Mouse (Mus musculus): Measurements from ENCODE around the gene Pdia5. TPM values are rescaled to one million over a fixed set of nuclear protein-coding genes. Genes with fewer than 3 reads are reported as not detected.

The Pdia5 gene
- polyA plus RNA-seq, 1 experiment = 18.0 TPM

GRCm38 (mm10) chr16:35470983-35471382 is 19.7 kb downstream of the Pdia5 start:
- no peak overlapping the region for H3ac ChIP-seq (ENCODE audit: control insufficient read depth, insufficient read length, low read depth)
- H3K79me3 ChIP-seq (ENCODE audit: low read depth) = no peaks in the 10 kb centered on the region
- no peaks in the 10 kb centered on the region for H3K27me3 ChIP-seq (ENCODE audit: control insufficient read depth, insufficient read depth, insufficient read length)
- H3K36me3 ChIP-seq (ENCODE audit: control insufficient read depth, insufficient read depth) = no peaks in the 10 kb centered on the region
- no peak overlapping the region for H3K4me3 ChIP-seq (ENCODE audit: insufficient read depth, poor library complexity, severe bottlenecking)
- H3K79me2 ChIP-seq (ENCODE audit: control insufficient read depth, insufficient read depth) = no peaks in the 10 kb centered on the region
- TF ChIP-seq USF1 (IDR thresholded peaks at IDR 0.05; ENCODE audit: low read depth) = no peak
- no peak for TF ChIP-seq CTCF (IDR thresholded peaks at IDR 0.05; ENCODE audit: control insufficient read depth, insufficient read depth, insufficient read length)
- no peak for TF ChIP-seq CEBPB (IDR thresholded peaks at IDR 0.05; ENCODE audit: low read depth)
- no peak for TF ChIP-seq MAX (IDR thresholded peaks at IDR 0.05)
- TF ChIP-seq MYOG (IDR thresholded peaks at IDR 0.05; ENCODE audit: control insufficient read depth, extremely low read depth, insufficient read length) = no peak
- no peak for TF ChIP-seq FOSL1 (IDR thresholded peaks at IDR 0.05; ENCODE audit: insufficient read depth, low read length, poor library complexity, severe bottlenecking)
- no peak for TF ChIP-seq MYOD1 (IDR thresholded peaks at IDR 0.05; ENCODE audit: control insufficient read depth, insufficient read length, low read depth)

- Histone ChIP-seq H3K4me3 (ENCODE audit: insufficient read depth, poor library complexity, severe bottlenecking) (no peak overlapping the region), H3K27me3 (ENCODE audit: control insufficient read depth, insufficient read depth, insufficient read length) (no peaks in the 10 kb centered on the region), H3K79me2 (ENCODE audit: control insufficient read depth, insufficient read depth) (no peaks in the 10 kb centered on the region), H3K79me3 (ENCODE audit: low read depth) (no peaks in the 10 kb centered on the region), H3K36me3 (ENCODE audit: control insufficient read depth, insufficient read depth) (no peaks in the 10 kb centered on the region), H3ac (ENCODE audit: control insufficient read depth, insufficient read length, low read depth) (no peak overlapping the region)
- no peak for TF ChIP-seq CTCF (IDR thresholded peaks at IDR 0.05; ENCODE audit: control insufficient read depth, insufficient read depth, insufficient read length)
Observed at GRCm38 (mm10) chr16:35470096-35470495, 20.6 kb downstream of the Pdia5 start.

DNA sequence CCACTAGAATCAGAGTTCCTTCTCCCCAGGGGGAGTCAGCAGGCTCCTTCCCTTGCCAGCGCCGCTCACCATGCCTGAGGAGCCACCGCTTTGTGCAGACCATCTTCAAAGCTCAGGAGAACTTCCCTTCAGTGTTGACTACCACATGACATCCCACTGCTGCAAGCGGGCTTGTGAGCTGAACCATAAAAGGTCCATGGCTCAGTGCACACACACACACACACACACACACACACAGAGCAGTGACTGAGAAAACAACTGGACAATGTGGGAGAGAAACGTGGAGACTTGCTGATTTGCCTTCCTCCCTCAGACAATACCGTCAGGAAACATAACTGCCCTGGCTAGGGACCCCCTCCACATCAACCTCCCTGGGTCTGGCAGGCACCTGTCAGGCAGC is 21.7 kb downstream of the Pdia5 start:
- Histone ChIP-seq H3K27me3 (ENCODE audit: control insufficient read depth, insufficient read depth, insufficient read length) (no peaks in the 10 kb centered on the region), H3ac (ENCODE audit: control insufficient read depth, insufficient read length, low read depth) (no peak overlapping the region), H3K79me3 (ENCODE audit: low read depth) (no peaks in the 10 kb centered on the region), H3K36me3 (ENCODE audit: control insufficient read depth, insufficient read depth) (no peaks in the 10 kb centered on the region), H3K4me3 (ENCODE audit: insufficient read depth, poor library complexity, severe bottlenecking) (no peak overlapping the region), H3K79me2 (ENCODE audit: control insufficient read depth, insufficient read depth) (no peaks in the 10 kb centered on the region)
- TF ChIP-seq CEBPB (IDR thresholded peaks at IDR 0.05; ENCODE audit: low read depth) = no peak
- TF ChIP-seq MAX (IDR thresholded peaks at IDR 0.05) = no peak
- no peak for TF ChIP-seq CTCF (IDR thresholded peaks at IDR 0.05; ENCODE audit: control insufficient read depth, insufficient read depth, insufficient read length)
- TF ChIP-seq USF1 (IDR thresholded peaks at IDR 0.05; ENCODE audit: low read depth) = no peak
- TF ChIP-seq MYOD1 (IDR thresholded peaks at IDR 0.05; ENCODE audit: control insufficient read depth, insufficient read length, low read depth) = no peak
- TF ChIP-seq FOSL1 (IDR thresholded peaks at IDR 0.05; ENCODE audit: insufficient read depth, low read length, poor library complexity, severe bottlenecking) = no peak
- no peak for TF ChIP-seq MYOG (IDR thresholded peaks at IDR 0.05; ENCODE audit: control insufficient read depth, extremely low read depth, insufficient read length)

DNA sequence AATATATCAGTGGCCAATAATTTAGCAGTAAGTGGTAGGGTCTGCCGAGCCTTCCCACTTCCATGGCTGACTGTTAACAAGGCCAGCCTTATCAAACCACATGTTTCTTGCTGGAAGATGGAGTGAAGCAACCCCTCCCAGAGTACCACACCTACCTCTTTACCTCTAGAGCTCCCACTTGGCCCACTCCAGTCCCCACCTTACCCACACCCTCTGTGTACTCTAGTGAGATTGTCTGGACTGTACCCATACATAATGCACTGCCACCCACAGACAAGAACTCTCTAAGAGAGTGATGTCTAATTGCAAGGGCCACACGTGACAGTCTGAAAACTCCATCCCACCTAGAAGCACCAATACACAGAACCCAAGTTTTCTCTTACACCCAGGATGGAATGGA is 23.6 kb downstream of the Pdia5 start:
- no peak overlapping the region for H3ac ChIP-seq (ENCODE audit: control insufficient read depth, insufficient read length, low read depth)
- no peaks in the 10 kb centered on the region for H3K36me3 ChIP-seq (ENCODE audit: control insufficient read depth, insufficient read depth)
- no peaks in the 10 kb centered on the region for H3K27me3 ChIP-seq (ENCODE audit: control insufficient read depth, insufficient read depth, insufficient read length)
- TF ChIP-seq FOSL1 (IDR thresholded peaks at IDR 0.05; ENCODE audit: insufficient read depth, low read length, poor library complexity, severe bottlenecking) (no peak), MAX (IDR thresholded peaks at IDR 0.05) (no peak), CEBPB (IDR thresholded peaks at IDR 0.05; ENCODE audit: low read depth) (no peak), MYOD1 (IDR thresholded peaks at IDR 0.05; ENCODE audit: control insufficient read depth, insufficient read length, low read depth) (no peak), USF1 (IDR thresholded peaks at IDR 0.05; ENCODE audit: low read depth) (no peak), MYOG (IDR thresholded peaks at IDR 0.05; ENCODE audit: control insufficient read depth, extremely low read depth, insufficient read length) (no peak), CTCF (IDR thresholded peaks at IDR 0.05; ENCODE audit: control insufficient read depth, insufficient read depth, insufficient read length) (no peak)
- H3K79me2 ChIP-seq (ENCODE audit: control insufficient read depth, insufficient read depth) = no peaks in the 10 kb centered on the region
- H3K79me3 ChIP-seq (ENCODE audit: low read depth) = no peaks in the 10 kb centered on the region
- no peak overlapping the region for H3K4me3 ChIP-seq (ENCODE audit: insufficient read depth, poor library complexity, severe bottlenecking)

GRCm38 (mm10) chr16:35465808-35466351 is 24.8 kb downstream of the Pdia5 start:
- Histone ChIP-seq H3K4me3 (ENCODE audit: insufficient read depth, poor library complexity, severe bottlenecking) (no peak overlapping the region), H3K27me3 (ENCODE audit: control insufficient read depth, insufficient read depth, insufficient read length) (no peaks in the 10 kb centered on the region), H3K36me3 (ENCODE audit: control insufficient read depth, insufficient read depth) (no peaks in the 10 kb centered on the region), H3K79me3 (ENCODE audit: low read depth) (no peaks in the 10 kb centered on the region), H3ac (ENCODE audit: control insufficient read depth, insufficient read length, low read depth) (no peak overlapping the region), H3K79me2 (ENCODE audit: control insufficient read depth, insufficient read depth) (no peaks in the 10 kb centered on the region)
- TF ChIP-seq MYOG (IDR thresholded peaks at IDR 0.05; ENCODE audit: control insufficient read depth, extremely low read depth, insufficient read length) (no peak), CTCF (IDR thresholded peaks at IDR 0.05; ENCODE audit: control insufficient read depth, insufficient read depth, insufficient read length) (no peak)

- Histone ChIP-seq H3K79me3 (ENCODE audit: low read depth) (no peaks in the 10 kb centered on the region), H3K36me3 (ENCODE audit: control insufficient read depth, insufficient read depth) (no peaks in the 10 kb centered on the region), H3ac (ENCODE audit: control insufficient read depth, insufficient read length, low read depth) (no peak overlapping the region), H3K79me2 (ENCODE audit: control insufficient read depth, insufficient read depth) (no peaks in the 10 kb centered on the region), H3K4me3 (ENCODE audit: insufficient read depth, poor library complexity, severe bottlenecking) (no peak overlapping the region), H3K27me3 (ENCODE audit: control insufficient read depth, insufficient read depth, insufficient read length) (no peaks in the 10 kb centered on the region)
- TF ChIP-seq MAX (IDR thresholded peaks at IDR 0.05) (no peak), FOSL1 (IDR thresholded peaks at IDR 0.05; ENCODE audit: insufficient read depth, low read length, poor library complexity, severe bottlenecking) (no peak), CEBPB (IDR thresholded peaks at IDR 0.05; ENCODE audit: low read depth) (no peak), CTCF (IDR thresholded peaks at IDR 0.05; ENCODE audit: control insufficient read depth, insufficient read depth, insufficient read length) (no peak), MYOG (IDR thresholded peaks at IDR 0.05; ENCODE audit: control insufficient read depth, extremely low read depth, insufficient read length) (no peak), MYOD1 (IDR thresholded peaks at IDR 0.05; ENCODE audit: control insufficient read depth, insufficient read length, low read depth) (no peak), USF1 (IDR thresholded peaks at IDR 0.05; ENCODE audit: low read depth) (no peak)
Observed at GRCm38 (mm10) chr16:35464686-35465308, 25.9 kb downstream of the Pdia5 start.

Data from C2C12 (cell line).